Mouse (Mus musculus) ES-CJ7 (cell line): ENCODE measurements around the gene Nupr1l.

Source experiments
- DNase-seq: peaks from one replicate; pipeline ENCODE4 v3.0.0; 2011; ENCODE audit warnings: low read depth, low spot score

Nupr1l gene

DNA sequence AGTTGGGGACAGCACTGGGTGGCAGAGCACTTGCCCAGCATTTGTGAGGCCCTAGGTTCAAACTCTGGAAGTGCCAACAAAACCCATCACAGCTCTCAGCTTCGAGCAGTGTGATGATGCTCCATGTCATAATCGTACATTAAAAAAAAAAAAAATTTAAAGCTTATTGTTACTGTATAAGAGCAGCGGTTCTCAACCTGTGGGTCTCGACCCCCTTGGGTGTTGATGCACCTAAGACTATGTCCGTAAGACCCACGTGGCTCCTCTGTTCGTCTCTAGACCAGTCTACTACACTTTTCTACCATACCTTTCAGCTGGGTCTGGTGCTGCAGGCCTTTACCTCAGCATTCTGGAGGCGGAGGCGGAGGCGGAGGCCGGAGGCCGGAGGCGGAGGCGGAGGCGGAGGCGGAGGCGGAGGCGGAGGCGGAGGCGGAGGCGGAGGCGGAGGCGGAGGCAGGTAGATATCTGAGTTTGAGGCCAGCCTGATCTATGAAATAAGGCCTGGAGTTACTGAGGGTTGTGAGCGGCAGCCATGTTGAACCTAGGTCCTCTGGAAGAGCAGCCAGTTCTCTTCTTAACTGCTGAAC is 9.8 kb downstream of the Nupr1l start:
- DNase-seq, result peak; percentile 71

DNA sequence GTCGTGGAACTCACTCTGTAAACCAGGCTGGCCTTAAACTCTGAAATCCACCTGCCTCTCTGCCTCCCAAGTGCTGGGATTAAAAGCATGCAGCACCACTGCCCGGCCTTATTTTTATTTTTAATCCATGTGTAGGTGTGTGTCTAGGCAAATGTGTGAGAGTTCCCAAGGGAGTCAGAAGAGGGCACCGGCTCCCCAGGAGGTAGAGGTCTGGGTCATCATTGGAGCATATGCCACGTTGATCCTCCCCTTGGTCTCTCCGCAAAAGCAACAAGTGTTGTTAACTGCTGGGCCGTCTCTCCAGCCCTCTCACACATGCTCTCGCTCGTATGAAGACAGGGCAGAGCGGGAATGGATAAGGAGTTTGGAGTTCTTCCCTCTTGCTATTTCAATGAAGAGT is 10.4 kb downstream of the Nupr1l start:
- peak; percentile 41 for DNase-seq

DNA sequence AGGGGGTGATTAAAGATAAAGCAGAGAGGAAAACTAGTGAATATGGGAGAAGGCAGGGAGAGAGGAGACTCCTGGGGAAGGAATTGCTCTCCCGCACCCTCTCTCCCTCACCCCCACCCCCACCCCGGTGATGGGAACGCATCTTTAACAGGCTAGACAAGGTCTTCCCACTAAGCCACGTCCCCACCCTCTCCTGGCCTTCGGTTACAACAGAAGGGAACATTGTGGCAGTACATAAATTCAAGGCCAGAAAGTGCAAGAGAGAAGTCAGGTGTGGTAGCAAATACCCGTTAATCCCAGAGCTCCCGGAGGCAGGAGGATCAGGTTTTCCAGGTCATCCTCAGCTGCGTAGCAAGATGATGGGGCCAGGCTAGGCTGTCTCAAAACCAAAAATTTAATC is 11.0 kb downstream of the Nupr1l start:
- DNase-seq, result peak; percentile 65

DNA sequence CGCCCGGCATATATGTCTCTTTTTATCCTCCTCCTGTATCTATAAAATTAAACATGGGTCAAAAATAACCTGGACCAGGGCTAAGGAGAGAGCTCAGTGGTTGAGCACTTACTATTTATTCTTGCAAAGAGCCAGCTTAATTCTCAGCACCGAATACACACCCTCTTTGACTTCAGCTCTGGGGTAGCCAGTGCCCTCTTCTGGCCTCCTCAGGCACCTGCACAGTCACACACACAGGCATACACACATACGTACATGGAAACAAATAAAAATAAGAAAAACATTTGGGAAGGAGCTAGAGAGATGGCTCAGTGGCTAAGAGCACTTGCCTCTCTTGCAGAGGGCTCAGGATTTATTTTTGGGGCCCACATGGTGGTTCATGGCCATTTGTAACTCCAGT is 13.6 kb downstream of the Nupr1l start:
- DNase-seq, result peak; percentile 62

DNA sequence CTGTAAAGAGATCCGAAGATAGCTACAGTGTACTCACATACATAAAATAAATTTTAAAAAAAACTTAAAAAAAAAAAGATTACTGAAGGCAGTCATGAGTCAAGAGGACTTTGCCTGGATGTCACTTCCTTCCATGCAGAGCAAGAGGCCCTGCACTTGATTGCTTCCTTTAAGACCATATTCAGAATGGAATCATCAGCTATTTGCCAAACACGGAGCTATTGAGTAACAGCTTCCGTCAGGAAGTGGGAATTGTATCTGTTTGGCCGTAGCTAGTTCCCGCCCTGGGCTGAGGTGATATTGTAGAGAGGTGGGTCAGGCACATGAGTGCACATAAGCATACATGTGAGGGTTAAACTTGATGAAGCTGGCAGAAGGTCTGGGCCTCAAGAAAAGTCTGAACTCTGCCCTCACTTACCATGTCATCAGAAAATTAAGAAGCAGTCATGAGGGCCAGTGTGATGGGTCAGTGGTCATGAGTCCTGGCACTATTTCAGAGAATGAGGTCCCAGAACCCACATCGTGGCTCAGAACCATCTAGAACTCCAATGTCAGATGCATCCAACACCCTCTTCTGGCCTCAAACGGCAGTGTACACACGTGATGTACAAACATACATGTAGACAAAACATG is 16.6 kb downstream of the Nupr1l start:
- no peak for DNase-seq

DNA sequence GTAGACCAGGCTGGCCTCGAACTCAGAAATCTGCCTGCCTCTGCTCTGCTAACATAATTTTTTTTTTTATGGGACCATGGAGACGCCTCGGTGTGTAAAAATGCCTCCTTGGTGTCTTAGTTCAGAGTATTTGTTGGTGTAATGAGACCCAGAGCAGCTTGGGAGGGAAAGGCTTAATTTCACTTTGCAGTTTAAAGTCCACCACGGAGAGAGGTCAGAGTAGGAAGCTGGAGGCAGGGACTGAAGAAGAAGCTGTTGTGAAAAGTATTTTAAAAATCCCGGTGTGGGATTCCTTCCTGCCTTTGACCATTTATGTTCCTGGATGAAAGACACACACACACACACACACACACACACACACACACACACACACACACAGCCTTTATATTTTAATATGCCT is 17.6 kb downstream of the Nupr1l start:
- no peak for DNase-seq

DNA sequence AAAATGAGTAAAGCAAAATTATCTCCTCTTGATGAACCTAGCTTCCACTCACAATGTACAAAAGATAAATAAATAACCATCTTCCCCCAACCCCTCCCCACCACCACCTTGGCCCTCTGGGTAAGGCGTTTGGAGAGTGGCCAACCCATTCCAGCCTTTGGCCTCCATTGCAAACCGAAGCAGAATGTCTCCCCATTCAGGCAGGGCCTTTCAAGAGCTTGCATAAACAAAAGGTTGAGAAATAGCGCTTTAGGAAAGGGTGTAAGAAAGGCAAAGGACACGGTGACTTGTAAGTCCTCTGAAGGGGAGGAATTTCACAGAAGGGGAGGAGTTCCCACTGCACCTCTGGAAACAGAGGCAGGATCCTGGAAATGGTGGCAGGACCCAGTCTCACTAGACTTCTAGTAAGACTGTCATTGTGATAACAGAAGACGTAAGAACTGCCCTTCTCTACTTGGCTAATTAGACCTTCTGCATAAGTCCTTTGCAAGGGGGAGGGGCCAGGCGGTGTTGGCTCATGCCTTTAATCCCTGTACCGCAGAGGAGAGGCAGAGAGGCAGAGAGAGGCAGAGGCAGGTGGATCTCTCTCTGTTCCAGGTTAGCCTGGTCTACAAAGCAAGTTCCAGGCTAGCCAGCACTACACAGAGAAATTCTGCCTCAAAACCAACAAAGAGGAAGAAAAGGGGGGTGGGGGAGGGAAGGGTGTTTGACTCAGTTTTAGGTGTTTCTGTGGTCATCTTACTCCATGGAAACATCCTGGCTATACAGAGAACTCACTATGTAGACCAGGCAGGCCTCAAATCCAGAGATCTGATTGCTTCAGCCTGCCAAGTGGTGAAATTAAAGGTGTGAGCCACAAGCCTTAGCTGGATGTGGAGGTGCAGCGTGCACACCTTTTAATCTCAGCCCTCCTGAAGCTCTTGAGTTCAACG is 21.9 kb downstream of the Nupr1l start:
- DNase-seq, result peak; percentile 42

DNA sequence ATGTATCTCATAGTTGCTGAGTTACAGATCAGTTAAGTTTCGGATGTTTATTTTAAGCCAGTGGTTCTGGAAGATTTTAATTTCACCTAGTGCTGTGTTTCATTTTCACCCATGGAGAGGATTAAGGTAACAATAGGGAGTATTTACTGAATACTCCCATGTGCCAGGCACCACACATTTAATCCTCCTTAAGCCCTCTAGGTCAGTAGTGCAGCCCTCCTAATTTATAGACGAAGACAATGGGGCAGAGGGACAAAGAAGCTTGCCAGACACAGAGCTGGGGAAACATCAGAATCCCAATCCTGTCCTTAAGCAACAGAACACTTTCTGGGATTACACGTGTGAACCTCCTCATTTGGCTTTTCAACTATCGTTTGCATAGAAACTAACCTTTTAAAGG is 28.6 kb downstream of the Nupr1l start:
- no peak for DNase-seq

DNA sequence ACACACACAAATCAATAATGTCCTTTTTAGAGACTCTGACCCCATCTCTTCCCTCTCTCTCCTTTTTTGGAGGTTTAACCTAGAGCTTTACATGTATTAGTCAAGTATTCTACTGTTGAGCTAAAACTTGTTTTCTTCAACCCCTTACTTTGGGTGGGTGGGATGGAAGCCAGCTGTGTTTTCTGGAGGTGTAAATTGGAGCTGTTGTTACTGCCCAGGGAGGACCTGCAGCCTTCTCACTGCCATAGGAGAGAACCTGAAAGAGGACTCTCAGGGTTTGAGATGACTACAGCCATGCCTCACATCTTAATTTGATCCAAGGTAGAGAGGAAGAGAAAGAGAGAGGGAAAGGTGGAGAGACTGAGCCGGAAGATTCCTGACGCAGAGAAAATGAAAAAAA is 31.9 kb downstream of the Nupr1l start:
- no peak for DNase-seq

DNA sequence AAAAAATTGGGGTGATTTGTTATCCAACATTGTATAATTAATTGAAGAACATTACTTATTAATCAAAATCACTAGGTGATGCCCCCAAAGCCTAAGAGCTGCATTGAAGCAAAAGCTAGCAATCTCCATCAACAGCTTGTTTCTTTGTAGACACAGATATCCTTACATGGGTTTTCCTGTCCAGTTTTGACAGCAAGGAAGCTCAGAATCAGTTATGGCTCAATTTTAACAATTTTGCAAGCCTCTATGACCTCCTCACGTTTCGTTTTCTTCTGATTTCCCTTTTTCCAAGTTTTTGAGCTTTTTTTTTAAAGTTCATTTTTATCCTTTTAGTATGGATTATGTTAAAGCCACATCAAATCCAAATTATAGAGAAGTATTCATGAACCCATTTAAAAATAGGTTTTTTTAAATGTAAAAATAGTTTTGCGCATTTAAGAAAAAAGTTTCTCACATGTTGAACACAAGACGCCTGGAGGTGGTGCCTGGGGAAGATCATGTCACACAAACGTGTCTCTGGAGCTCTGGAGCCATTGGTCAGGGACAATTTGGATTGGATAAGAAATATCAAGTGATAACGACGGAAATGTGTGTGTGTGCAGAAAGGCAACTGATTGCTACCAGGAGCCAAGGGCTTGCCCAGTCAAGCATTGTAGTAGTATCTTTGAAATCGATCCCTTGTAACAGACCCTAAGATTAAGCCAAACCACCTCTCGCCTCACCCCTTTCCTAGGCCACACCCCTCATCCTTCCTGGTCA is 32.6 kb downstream of the Nupr1l start:
- no peak for DNase-seq

DNA sequence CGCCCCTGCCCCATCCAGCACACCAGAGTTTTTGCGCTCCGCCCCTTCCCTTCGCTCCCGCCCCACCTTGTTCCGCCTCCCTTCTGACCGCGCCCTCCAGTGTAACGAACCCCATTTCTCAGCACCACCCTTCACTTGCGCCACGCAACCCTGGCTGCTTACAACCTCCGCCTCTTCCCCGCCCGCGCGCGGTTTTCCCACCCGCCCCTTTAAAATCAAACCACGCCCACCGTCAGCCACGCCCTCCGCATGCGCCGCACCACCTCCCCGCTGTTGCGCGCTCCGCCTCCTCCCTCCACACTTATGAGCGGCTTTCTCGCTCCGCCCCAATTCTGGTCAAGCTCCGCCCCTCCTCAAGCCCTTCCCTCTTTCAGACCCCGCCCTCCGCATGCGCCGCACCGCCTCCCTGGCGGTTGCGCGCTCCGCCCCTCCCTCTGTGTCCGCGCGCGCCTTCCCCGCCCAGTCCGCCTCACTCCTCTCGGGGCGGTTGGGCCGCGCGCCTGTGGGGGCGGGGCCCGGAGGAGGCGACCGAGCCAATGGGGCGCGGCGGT is 33.2 kb downstream of the Nupr1l start, which contains the start of gene Vkorc1l1:
Gene Vkorc1l1, plus strand, starts transcription at position 476 of the 551 bp plus-strand sequence.
- DNase-seq, result peak; percentile 99

DNA sequence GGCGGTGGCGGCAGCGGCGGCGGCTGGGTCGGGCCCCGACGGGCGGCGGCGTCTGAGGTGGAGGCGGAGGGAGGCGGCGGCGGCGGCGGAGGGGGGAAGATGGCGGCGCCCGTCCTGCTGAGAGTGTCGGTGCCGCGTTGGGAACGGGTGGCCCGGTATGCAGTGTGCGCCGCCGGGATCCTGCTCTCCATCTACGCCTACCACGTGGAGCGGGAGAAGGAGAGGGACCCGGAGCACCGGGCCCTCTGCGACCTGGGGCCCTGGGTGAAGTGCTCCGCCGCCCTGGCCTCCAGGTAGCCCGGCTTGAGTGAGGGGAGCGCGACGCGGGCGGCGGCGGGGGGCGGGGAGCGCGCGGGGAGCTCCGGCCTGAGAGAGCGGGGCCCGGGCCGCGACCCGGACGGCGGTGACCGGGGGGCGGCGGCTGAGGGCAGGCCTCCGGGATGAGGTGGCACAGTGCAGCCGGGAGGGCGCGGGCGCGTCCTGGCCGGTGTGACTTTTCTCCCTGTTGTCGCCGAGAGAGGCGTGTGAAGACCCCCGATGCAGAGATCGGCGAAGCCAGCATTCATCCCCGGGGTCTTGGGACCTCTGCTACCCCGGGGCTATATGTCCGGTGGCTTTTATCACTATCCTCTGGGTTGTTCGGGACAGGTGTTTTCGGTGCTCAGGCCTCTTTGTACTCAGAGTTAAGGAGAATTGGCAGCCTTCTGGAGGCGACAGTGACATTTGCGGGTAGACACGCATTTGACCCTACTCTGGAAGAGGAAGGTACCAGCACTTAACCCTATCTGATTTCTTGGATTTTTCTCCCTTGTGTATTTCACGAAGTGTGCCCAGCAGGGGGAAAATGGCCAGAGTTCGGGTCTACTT is 34.0 kb downstream of the Nupr1l start:
- peak; percentile 27 for DNase-seq

DNA sequence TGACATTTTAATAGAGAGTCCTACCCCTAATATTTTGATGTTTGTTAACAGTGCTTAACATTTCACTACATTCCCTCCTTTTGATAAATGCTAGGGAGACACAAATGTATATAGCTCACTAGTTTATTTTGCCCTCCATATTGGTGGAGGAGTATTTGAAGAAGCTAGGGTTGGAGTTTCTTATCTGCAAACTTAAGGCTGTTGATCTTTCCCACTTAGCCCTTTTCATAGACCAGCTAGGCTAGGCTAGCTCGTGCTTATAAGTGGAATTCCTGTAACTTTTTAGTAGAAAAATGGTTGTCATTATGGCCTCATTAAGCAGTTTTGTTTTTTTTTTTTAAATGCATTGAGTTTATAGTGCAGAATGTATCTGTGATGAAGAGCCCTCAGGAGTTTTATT is 35.1 kb downstream of the Nupr1l start:
- no peak for DNase-seq

DNA sequence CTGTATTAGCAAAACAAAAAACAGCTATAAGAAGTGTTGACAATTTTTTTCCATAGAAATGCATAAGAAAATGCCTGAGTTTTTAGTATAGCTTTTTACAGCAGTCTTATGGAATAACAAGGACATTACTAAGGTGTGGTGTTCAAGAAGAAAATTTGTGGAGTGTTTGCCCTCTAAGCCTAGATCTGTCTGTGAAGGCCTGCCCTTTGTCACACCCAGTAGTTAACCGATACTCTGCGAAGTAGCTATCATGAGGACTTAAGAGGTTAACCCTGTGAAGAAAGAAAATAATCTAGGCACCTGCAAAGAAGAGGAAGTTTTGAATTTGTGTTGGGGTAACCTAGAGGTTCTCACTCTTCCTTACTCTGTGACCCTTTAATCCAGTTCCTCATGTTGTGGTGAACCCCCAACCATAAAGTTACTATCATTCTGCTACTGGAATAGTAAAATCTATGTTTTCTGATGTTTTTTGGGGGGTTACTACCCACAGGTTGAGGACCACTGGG is 39.2 kb downstream of the Nupr1l start:
- no peak for DNase-seq

DNA sequence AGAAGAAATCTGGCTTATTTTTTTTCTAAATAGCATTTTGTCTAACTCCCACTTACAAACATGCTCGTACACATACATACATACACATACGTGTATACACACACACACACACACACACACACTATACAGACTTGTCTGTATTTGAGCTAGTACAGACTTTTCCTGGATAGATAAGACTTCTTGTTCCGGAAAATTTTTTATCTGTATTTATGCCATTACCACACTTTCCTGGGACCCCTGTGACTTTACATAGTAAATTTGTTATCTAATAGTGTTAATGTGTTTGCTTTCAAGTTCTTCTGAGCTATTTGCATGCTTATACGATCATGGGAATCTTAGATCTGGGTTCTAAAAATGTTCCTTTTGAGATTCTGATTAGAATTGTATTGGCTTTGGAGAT is 43.8 kb downstream of the Nupr1l start:
- no peak for DNase-seq

DNA sequence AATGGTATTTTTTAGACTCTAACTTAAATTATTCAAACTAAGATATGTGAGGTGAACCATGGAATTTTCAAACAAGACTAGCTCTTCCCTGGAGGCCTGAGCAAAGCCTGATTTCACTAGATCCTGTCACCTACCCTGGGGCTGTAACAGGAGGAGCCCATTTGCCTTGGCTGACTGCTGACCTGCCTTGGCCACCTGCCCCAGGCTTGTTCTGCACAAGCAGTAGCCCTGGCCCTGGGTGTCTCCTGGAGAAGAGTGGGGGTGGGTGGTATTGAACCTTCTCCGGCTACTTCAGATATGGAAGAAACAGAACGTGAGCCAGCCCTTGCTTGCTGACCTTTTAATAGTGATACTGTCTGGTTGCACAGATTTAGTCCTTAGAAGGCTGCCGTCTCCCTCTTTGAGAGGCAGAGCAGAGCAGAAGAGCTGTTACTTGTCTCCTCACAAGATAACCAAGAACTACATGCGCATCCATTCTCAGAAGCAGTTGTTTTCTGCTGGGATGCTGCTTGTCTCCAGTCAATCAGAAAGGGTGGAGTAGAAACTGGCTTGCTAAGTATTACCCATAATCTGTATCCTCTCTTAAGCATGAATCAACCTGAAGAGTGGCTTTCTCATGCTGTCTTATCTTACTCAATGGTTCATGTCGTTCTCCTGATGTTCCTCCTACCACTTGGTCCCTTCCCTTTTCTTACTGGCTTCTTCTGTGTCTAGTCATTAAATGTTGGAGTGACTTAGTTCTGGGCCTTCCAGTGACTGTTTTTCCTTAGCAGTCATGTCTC is 46.3 kb downstream of the Nupr1l start:
- DNase-seq, result no peak

DNA sequence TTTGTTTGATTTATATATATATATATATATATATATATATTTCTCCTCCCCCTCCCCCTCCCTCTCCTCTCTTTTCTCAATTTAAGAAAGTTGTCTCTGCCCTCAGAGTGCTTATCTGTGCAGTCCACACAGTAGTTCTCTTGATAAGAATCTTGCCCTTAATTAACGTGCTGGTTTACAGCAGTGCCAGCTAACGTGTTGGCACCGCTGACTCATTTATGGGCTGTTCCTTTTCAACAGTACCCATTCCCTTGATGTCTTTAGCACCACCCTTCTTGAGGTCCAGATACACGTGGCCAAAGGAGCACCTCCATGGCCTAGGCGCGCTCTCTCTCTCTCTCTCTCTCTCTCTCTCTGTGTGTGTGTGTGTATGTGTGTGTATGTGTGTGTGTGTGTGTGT is 47.5 kb downstream of the Nupr1l start:
- DNase-seq, result no peak

DNA sequence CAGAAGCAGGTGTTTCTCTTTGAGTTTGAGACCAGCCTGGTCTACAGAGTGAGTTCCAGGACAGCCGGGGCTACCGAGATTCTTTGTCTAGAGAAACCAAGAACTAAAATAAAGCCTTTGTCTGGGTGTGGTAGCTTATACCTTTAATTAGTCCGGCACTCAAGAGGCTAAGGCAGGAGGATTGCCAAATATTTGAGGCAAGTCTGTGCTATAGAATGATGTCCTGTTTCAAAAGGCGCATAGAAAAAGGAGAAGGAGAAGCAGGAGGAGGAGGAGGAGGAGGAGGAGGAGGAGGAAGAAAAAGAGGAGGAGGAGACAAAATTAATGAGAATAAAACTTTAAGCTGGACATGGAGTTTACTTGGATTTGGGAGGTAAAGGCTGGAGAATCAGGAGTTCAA is 54.9 kb downstream of the Nupr1l start:
- no peak for DNase-seq
